Mouse (Mus musculus) neural tube, embryonic 15.5 days (tissue): Measurements from ENCODE around the gene Slc30a7. TPM values are rescaled to one million over a fixed set of nuclear protein-coding genes. Genes with fewer than 3 reads are reported as not detected.
A peak's percentile ranks its signal among the peaks of the same experiment; 100 is the strongest.

Experiments
- ATAC-seq: fragments of 200-750 bp; cut with Nextera tagmentation; 2 replicates; pipeline ENCODE4 v1.8.0; 2017; ENCODE audit warnings: mild to moderate bottlenecking, moderate TSS enrichment, moderate library complexity; ENCODE audit not compliant: low FRiP score
- H3K27ac ChIP-seq: fragments of 300-500 bp; sonication (generic); replicated peaks from 2 replicates; pipeline ENCODE4 v1.5.1; 2015; ENCODE audit warnings: mild to moderate bottlenecking, inconsistent platforms
- H3K27me3 ChIP-seq: fragments of 300-500 bp; sonication (generic); replicated peaks from 2 replicates; pipeline ENCODE4 v1.6.1; 2015; ENCODE audit warnings: inconsistent platforms
- H3K36me3 ChIP-seq: fragments of 300-500 bp; sonication (generic); 2 replicates; pipeline ENCODE4 v1.6.1; 2015; ENCODE audit warnings: inconsistent platforms
- H3K4me1 ChIP-seq: fragments of 300-500 bp; sonication (generic); 2 replicates; pipeline ENCODE4 v1.6.1; 2015; ENCODE audit warnings: inconsistent platforms
- H3K4me2 ChIP-seq: fragments of 300-500 bp; sonication (generic); 2 replicates; pipeline ENCODE4 v1.6.1; 2015; ENCODE audit warnings: inconsistent platforms, mild to moderate bottlenecking, moderate library complexity
- H3K4me3 ChIP-seq: fragments of 300-500 bp; sonication (generic); replicated peaks from 2 replicates; pipeline ENCODE4 v1.5.1; 2015; ENCODE audit warnings: mild to moderate bottlenecking, inconsistent platforms
- H3K9ac ChIP-seq: fragments of 300-500 bp; sonication (generic); replicated peaks from 2 replicates; pipeline ENCODE4 v1.6.1; 2015; ENCODE audit warnings: mild to moderate bottlenecking, inconsistent platforms
- H3K9me3 ChIP-seq: fragments of 300-500 bp; sonication (generic); replicated peaks from 2 replicates; pipeline ENCODE4 v1.6.1; 2016; ENCODE audit warnings: inconsistent platforms
- WGBS: fragments of 180-500 bp; shearing (Covaris S2); methylation state at CpG from one replicate; pipeline ENCODE4 v1.1.7; 2015; ENCODE audit warnings: mixed read lengths; 5-methylcytosine and 5-hydroxymethylcytosine counted together
- polyA plus RNA-seq: library from polyadenylated mRNA; unstranded; fragments of >200 nt; fragmentation: Nextera tagmentation; extraction: Ambion mirVana; gene quantifications from 2 replicates; pipeline ENCODE4 v1.2.1, GENCODE M21; 2015

The Slc30a7 gene
- polyA plus RNA-seq, 1 experiment from 2014 or later = 14.6 TPM

GRCm38 (mm10) chr3:115962028-115962415, 45.2 kb downstream of the Slc30a7 start:
- 72% methylated on average over 4 of the region's 4 CpGs for WGBS
- H3K9me3 ChIP-seq = no peaks in the 10 kb centered on the region
- ATAC-seq = no peak

GRCm38 (mm10) chr3:115961311-115962027, 45.7 kb downstream of the Slc30a7 start:
- H3K4me3 ChIP-seq = no peak overlapping the region
- no peak overlapping the region for H3K9ac ChIP-seq
- no peaks in the 10 kb centered on the region for H3K9me3 ChIP-seq
- peaks cover 10% of the 10 kb centered on the region for H3K36me3 ChIP-seq
- H3K27me3 ChIP-seq = no peaks in the 10 kb centered on the region
- no peak overlapping the region for H3K4me2 ChIP-seq
- no peaks in the 10 kb centered on the region for H3K4me1 ChIP-seq
- ATAC-seq = no peak
- 90% methylated on average over 11 of the region's 11 CpGs for WGBS
- no peak overlapping the region for H3K27ac ChIP-seq

More at GRCm38 (mm10) chr3:115962028-115962415, 45.2 kb downstream of the Slc30a7 start:
- H3K9ac ChIP-seq = no peak overlapping the region
- no peaks in the 10 kb centered on the region for H3K4me1 ChIP-seq
- H3K4me3 ChIP-seq = no peak overlapping the region
- H3K27ac ChIP-seq = no peak overlapping the region
- no peaks in the 10 kb centered on the region for H3K27me3 ChIP-seq
- peaks cover 9% of the 10 kb centered on the region for H3K36me3 ChIP-seq
- no peak overlapping the region for H3K4me2 ChIP-seq

- Histone ChIP-seq H3K4me1 (no peaks in the 10 kb centered on the region), H3K9me3 (no peaks in the 10 kb centered on the region), H3K9ac (no peak overlapping the region), H3K27ac (no peak overlapping the region), H3K4me3 (no peak overlapping the region), H3K27me3 (no peaks in the 10 kb centered on the region), H3K4me2 (no peak overlapping the region), H3K36me3 (peaks cover 30% of the 10 kb centered on the region)
- ATAC-seq = no peak
- WGBS = 92% methylated on average over 7 of the region's 7 CpGs
Observed at GRCm38 (mm10) chr3:115957223-115957622, 50.0 kb downstream of the Slc30a7 start.

- 77% methylated on average over 3 of the region's 3 CpGs for WGBS
- H3K36me3 ChIP-seq = peaks cover 34% of the 10 kb centered on the region
- ATAC-seq = no peak
Observed at GRCm38 (mm10) chr3:115953088-115953487, 54.1 kb downstream of the Slc30a7 start.

GRCm38 (mm10) chr3:115952356-115952755, 54.9 kb downstream of the Slc30a7 start:
- no peak for ATAC-seq
- H3K27me3 ChIP-seq = no peaks in the 10 kb centered on the region
- H3K4me2 ChIP-seq = no peak overlapping the region
- peaks cover 6% of the 10 kb centered on the region; the same call in 1 of the 2 replicates for H3K4me1 ChIP-seq
- H3K9me3 ChIP-seq = no peaks in the 10 kb centered on the region
- H3K27ac ChIP-seq = no peak overlapping the region
- no peak overlapping the region for H3K4me3 ChIP-seq
- H3K36me3 ChIP-seq = peaks cover 28% of the 10 kb centered on the region
- 92% methylated on average over 4 of the region's 4 CpGs for WGBS
- no peak overlapping the region for H3K9ac ChIP-seq

More at GRCm38 (mm10) chr3:115953088-115953487, 54.1 kb downstream of the Slc30a7 start:
- no peak overlapping the region for H3K27ac ChIP-seq
- peaks cover 6% of the 10 kb centered on the region; the same call in 1 of the 2 replicates for H3K4me1 ChIP-seq
- no peak overlapping the region for H3K4me3 ChIP-seq
- H3K4me2 ChIP-seq = no peak overlapping the region
- no peaks in the 10 kb centered on the region for H3K9me3 ChIP-seq
- no peaks in the 10 kb centered on the region for H3K27me3 ChIP-seq
- H3K9ac ChIP-seq = no peak overlapping the region

- WGBS = 74% methylated on average over 3 of the region's 3 CpGs
- Histone ChIP-seq H3K4me1 (peaks cover 6% of the 10 kb centered on the region; the same call in 1 of the 2 replicates), H3K27me3 (no peaks in the 10 kb centered on the region), H3K4me2 (no peak overlapping the region), H3K4me3 (no peak overlapping the region), H3K9me3 (no peaks in the 10 kb centered on the region), H3K27ac (no peak overlapping the region), H3K36me3 (peaks cover 27% of the 10 kb centered on the region), H3K9ac (no peak overlapping the region)
- ATAC-seq = no peak
Observed at GRCm38 (mm10) chr3:115951221-115951620, 56.0 kb downstream of the Slc30a7 start.

- Histone ChIP-seq H3K36me3 (peaks cover 19% of the 10 kb centered on the region), H3K9ac (no peak overlapping the region), H3K4me3 (no peak overlapping the region), H3K27ac (no peak overlapping the region), H3K9me3 (no peaks in the 10 kb centered on the region), H3K4me1 (peaks cover 6% of the 10 kb centered on the region; the same call in 1 of the 2 replicates), H3K27me3 (no peaks in the 10 kb centered on the region), H3K4me2 (no peak overlapping the region)
- ATAC-seq = no peak
- 64% methylated on average over 6 of the region's 6 CpGs for WGBS
Observed at GRCm38 (mm10) chr3:115949921-115950877, 57.0 kb downstream of the Slc30a7 start.

GRCm38 (mm10) chr3:115949220-115949920, 57.8 kb downstream of the Slc30a7 start:
- Histone ChIP-seq H3K4me3 (no peak overlapping the region), H3K9me3 (no peaks in the 10 kb centered on the region), H3K27me3 (no peaks in the 10 kb centered on the region), H3K27ac (no peak overlapping the region), H3K9ac (no peak overlapping the region), H3K36me3 (peaks cover 20% of the 10 kb centered on the region), H3K4me2 (no peak overlapping the region), H3K4me1 (peaks cover 6% of the 10 kb centered on the region; the same call in 1 of the 2 replicates)
- peak; percentile 45; the same call in 1 of the 2 replicates for ATAC-seq
- WGBS = 37% methylated on average over 3 of the region's 3 CpGs

- H3K9ac ChIP-seq = no peak overlapping the region
- H3K4me1 ChIP-seq = peaks cover 6% of the 10 kb centered on the region; the same call in 1 of the 2 replicates
- H3K4me3 ChIP-seq = no peak overlapping the region
- H3K36me3 ChIP-seq = peaks cover 33% of the 10 kb centered on the region
- H3K27me3 ChIP-seq = no peaks in the 10 kb centered on the region
- WGBS = 96% methylated on average over 8 of the region's 8 CpGs
- H3K9me3 ChIP-seq = no peaks in the 10 kb centered on the region
- no peak for ATAC-seq
- no peak overlapping the region for H3K27ac ChIP-seq
- H3K4me2 ChIP-seq = no peak overlapping the region
Observed at GRCm38 (mm10) chr3:115946272-115946671, 60.9 kb downstream of the Slc30a7 start.

- no peak overlapping the region for H3K27ac ChIP-seq
- no peak overlapping the region for H3K9ac ChIP-seq
- 88% methylated on average over 6 of the region's 6 CpGs for WGBS
- ATAC-seq = no peak
- peaks cover 36% of the 10 kb centered on the region for H3K36me3 ChIP-seq
- H3K27me3 ChIP-seq = no peaks in the 10 kb centered on the region
- H3K9me3 ChIP-seq = no peaks in the 10 kb centered on the region
- no peak overlapping the region for H3K4me3 ChIP-seq
- no peaks in the 10 kb centered on the region for H3K4me1 ChIP-seq
- no peak overlapping the region for H3K4me2 ChIP-seq
Observed at GRCm38 (mm10) chr3:115944376-115944775, 62.8 kb downstream of the Slc30a7 start.

- no peaks in the 10 kb centered on the region for H3K9me3 ChIP-seq
- no peak overlapping the region for H3K9ac ChIP-seq
- no peaks in the 10 kb centered on the region for H3K4me1 ChIP-seq
- no peak overlapping the region for H3K27ac ChIP-seq
- no peak overlapping the region for H3K4me2 ChIP-seq
- H3K27me3 ChIP-seq = no peaks in the 10 kb centered on the region
- WGBS = 95% methylated on average over 8 of the region's 8 CpGs
- no peak for ATAC-seq
- no peak overlapping the region for H3K4me3 ChIP-seq
- H3K36me3 ChIP-seq = peaks cover 40% of the 10 kb centered on the region
Observed at GRCm38 (mm10) chr3:115941464-115941863, 65.7 kb downstream of the Slc30a7 start.
